Mouse (Mus musculus) cerebellum, adult 18-20 months (tissue): Measurements from ENCODE around the gene 1600002K03Rik.
A peak's percentile ranks its signal among the peaks of the same experiment; 100 is the strongest.

Experiments
- DNase-seq, 2 experiments: peaks; one replicate each; pipeline ENCODE4 v3.0.0; 2021

1600002K03Rik gene

DNA sequence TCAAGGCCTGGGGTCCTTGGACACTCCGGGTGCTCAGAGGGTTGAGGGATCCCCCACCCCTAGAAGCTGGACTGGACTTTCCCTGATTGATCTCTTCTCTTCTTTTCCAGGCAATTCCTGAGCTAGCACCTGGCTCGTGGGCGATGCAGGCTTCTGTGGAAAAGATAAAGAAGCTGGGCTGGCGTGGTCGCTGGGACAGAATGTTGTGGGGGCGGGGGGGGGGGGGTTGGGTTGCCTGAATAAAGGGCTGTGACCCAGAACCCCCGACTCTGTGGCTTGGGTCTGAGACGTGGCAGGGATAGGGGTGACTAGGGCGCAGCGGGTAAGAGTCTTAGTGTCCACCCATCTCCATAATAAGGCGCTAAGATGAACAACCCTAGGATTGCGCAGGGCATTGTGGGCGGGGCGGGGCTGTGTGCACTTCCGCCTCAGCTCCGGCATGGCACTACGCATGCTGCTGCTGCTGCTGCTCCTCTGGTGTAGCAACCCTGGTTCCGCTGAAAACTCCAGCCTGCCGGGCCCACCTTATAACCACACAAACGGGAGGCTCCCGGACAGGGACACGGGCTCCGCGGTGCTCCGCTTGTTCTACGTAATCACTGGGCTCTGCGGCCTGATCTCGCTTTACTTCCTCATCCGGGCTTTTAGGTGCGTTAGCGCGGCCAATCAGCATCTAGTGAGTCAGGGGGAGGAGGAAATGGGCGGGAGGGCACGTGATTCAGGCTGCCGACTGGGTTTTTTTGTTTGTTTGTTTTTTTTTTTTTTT lies at the start of gene 1600002K03Rik:
TSS of gene 1600002K03Rik (plus strand) at position 418 of the 766 bp plus-strand sequence.
- DNase-seq: peak; percentile 88

DNA sequence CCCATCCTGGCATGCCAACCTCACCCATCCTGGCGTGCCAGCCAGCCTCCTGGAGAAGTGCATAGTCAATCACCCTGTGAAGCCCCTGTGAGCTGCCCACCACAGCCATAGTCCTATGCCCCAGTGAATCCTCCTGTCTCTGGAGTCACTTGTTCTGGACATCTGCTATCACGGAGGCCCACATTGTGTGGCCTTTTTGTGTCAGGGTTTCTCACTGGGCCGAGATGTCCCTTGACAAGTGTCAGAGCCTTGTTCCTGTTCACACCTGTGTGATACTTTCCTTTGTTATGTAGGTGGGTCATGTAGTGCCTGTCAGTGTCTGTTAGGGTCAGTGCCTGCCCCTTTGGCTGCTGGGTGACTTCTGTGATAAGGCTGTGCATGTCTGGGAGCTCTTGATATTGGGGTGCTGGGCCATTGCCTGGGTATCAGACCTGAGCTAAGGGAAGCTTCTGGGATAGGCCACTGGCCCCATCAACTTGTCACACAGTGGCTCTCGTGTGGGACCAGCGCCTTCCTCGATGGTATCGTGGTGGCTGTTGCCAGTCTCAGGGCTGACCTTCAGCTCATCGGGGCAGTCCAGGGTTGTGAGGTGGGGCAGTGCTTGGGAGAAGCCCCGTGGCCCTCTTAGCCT lies 48.7 kb upstream of the 1600002K03Rik start:
- no peak for DNase-seq

DNA sequence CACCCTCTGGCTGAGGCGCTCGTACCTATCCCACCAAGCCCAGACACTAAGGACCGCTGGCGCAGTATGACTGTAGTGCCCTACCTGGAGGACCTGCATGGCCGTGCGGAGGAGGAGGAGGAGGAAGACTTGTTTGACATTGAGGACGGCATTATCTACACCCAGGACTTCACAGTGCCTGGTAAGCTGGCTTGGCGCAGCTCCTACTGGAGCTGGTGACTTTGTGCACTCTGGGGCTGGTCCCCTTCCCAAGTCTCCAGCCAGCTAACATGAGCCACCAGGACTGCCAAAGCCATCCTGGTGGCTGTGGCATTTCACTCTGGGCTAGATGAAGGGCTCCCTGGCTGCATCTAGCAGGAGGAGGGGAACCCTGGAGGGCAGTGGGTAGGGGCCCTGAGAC lies 44.8 kb upstream of the 1600002K03Rik start:
- DNase-seq: peak in 1 of 2 experiments; percentile 14

DNA sequence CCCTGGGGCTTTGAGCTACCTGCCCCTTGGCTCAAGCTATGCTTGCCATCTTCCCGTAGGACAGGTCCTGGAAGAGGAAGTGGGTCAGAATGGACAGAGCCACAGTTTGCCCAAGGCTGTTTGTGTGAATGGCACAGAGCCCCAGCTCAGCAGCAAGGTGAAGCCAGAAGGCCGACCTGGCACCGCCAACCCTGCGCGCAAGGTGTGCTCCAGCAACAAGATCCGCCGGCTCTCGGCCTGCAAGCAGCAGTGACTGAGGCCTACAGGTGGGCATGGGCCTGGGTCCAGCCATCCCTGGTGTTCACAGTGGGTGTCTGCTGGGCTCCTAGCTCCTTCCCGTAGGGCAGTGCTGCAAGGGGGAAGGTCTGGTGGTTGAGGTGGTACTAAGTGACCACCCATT lies 42.9 kb upstream of the 1600002K03Rik start:
- DNase-seq: peak; percentile 82 to 84

DNA sequence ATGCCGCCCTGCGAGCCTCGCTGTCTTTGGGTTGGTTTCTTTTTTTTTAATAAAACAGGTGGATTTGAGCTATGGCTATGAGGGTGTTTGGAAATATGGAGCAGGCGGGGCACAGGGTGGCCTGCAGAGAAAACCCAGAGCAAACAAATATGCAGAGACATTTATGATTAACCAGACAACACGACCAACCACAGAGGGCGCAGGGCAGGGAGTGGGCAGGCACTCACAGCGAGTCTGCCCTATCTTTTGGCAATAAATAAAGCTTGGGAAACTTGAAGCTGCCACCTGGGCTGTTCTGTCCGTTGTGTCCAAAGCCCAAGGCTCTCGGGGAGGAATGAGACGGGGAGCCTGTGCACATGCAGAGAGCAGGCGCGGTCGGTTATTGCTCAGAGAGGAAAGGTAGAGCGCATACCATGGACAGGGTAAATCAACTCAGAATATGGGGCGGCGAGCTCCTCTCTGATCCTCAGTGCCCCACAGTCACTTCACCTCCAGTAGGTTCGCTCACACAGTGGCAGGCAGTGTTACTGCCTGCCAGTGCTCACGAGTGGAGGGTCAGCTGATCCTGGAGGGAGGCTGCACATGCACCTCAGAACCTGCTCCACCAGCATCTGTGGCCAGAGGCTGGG lies 42.2 kb upstream of the 1600002K03Rik start:
- peak in 1 of 2 experiments; percentile 28 for DNase-seq

DNA sequence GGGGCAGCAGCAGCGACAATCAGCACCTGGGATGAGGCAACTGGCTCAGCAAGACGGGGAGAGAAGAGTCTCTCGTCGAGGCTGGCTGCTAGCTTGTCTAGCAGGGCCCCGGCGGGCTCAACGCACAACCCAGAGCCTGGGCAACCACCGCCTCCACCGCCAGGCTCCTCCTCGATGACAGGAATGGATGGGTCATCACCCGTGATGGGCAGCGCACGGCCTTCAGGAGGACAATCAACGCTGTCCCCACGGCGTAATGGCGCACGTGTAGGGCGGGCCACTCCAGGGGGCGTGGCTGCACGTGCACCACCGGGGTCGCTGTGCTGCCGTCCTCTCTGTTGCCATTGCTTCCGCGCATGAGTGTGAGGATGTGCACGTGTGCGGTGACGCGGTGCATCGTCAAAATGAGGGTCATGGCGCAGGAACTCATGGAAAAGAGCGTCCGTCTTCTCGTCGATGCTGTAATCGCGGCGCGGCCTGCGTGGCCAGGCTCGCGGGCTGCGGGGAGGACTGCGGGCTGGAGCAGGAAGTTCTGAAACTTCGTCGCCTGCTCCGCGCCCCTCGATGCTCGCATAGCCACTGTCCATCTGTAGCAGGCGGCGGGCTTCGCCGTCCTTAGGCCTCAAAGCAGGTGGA lies 41.3 kb upstream of the 1600002K03Rik start:
- DNase-seq: peak in 1 of 2 experiments; percentile 35

DNA sequence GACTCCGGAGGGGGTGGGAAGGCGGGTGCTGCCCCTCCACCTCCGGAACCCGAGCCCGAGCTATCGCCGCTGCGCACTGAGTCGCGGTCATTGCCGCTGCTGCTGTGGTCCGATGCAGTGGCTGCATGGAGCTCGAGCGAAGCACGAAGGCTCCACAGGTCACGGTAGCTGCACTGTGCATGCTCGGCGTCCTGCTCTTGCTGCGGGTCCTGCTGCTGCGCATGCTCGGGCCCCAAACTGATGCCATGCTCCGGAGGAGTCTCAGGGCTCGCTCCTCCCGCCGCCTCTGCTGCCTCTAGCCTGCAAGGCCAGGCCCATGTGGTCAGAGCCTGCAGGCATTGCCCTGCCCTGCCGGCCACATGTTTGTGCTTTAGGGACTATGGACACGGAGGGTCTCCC lies 40.8 kb upstream of the 1600002K03Rik start:
- DNase-seq: peak; percentile 14 to 35

DNA sequence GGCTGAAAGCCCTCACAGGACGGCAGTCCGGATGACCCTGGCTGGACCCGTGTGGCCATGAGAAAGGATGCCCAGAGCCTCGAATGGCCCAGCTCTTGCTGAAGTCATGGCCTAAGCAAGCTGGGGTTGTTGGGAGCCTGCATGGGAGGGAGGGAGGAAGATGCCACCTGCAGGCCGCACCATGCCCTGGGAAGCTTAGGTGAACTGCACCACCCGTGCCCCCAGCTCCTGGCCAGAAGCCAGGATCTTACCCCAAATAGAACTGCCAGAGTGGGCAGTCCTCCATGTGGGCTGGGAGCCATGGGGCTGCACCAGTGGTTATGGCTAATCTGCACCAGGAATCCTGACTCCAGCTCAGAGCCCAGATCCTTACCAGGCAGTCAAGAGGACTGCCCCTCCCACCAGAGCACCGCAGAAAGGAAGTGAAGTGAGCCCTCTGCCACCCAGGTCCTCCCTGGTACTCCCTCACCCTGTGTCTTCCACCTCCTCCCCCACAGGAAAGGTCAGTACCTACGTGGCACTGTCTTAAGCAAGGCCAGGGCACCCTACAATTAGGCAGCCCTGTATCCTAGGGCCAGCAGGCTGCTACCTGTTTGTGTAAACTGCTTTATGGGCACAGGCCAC lies 39.4 kb upstream of the 1600002K03Rik start:
- peak in 1 of 2 experiments; percentile 53 for DNase-seq

DNA sequence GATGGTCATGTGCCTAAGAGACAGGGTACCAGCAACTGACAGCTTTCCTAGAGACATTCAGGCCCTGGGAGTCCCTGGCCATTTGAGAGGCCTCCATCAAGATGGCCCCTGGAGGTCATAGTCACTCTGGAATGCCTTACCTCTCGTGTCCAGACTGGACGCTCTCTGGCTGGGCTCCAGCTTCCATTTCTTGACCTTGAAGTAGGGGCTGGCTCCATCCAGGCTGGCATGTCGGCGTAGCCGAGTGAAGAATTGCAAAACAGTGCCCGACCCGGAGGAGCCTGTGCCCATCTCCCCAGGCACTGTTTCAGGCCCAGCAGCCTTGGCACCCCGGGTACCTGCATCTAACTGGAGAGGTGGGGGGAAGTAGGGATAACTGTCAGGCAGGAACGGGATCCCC lies 38.3 kb upstream of the 1600002K03Rik start:
- DNase-seq: no peak

DNA sequence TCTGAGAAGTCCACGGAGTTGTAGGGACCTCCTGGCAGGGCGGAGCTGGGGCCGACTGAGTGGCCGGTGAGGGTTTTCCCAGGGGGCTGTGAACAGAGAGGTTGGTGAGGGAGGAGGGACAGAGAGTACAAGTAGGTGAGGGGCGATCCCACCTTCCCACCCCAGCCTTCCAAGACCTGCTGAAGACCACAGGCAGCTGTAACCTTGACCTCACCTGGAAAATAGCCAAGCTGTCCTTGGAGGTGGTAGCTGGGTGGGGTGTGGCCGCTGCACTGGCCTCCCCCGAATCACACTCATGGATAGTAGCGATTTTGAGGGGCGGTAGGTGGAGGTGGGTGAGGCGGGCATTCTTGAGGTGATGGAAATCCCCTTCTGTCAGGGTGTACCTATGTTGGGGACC lies 37.6 kb upstream of the 1600002K03Rik start:
- no peak for DNase-seq

DNA sequence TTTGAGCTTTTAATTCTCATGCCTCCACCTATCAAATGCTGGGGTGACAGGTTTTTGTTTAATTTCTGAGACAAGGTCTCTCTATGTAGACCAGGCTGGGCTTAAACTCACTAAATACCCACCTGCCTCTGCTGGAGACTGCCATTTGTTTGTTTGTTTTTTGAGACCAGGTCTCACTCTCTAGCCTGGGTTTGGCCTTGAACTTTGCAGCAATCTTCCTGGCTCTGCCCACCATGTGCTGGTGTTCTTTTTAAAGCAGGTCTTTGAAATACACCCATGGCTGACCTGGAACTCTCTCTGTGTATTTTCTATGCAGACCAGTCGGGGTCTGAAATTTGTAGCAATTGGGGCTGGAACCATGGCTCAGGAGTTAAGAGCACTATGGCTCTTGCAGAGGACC lies 37.1 kb upstream of the 1600002K03Rik start:
- DNase-seq: no peak

DNA sequence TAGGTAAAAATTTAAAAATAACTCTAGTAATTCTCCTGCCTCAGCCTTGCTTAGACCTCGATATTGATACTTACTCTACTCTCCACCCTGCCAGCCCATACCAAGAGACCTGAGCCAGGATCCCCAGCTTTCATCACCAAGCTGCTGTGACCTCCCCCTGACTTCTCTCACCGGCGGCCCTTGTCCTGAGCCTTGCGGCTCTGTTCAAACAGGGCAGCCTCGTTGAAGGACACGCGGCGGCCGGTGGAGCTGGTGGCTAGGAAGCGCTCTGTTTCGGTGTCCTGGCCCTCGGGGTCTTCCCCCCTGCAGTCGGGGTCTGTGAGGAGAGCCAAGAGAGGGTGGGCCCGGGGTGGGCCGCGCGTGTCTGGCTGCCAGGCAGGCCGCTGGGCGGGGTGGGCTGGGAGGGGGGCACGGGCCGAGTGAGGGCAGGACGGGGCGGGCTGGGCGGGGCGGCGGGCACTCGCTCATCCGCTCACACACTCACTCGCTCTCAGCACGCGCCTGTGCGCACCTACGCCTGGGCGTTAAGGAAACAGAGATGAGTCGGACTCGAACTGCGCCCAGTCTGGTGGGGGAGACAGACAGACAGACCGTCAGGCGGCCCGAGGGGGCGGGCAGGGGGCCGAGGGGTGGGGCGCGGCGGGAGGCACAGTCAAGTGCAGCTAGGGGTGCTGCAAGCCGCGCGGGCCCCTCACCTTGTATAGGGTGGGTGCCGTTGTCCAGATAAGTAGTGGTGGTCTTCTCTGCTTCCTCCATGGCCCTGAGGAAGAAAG lies 36.4 kb upstream of the 1600002K03Rik start:
- no peak for DNase-seq

DNA sequence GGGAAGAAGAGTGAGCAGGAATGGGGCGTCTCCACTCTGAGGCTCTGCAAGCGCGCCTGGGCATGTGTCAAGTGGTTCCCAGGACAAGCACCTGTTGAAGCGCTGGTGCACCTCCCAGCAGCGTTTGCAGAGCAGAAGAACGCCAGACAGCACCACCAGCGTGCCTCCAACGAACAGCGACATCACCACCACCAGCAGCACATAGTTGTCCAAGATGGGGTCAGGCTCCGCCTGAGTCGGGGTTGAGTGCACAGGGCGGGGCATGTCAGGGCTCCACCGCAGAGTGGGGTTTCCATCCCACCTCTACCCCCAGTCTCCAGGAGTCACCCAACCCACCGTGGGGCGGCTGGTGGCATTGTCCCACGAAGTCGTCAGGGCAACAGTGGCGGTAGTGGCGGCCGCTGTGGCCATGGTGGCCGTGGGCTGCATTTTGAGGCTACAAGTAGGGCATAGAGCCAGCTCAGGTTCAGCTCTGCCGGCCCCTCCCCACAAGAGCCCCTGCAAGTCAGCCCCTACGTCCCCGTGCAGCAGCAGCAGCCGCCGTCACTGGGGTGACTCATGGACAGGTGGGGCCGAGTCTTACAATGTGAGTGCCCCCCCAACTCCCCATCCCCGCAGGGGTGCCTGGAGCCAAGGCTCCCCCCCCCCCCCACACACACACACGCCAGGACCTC lies 35.7 kb upstream of the 1600002K03Rik start:
- peak in 1 of 2 experiments; percentile 57 for DNase-seq

DNA sequence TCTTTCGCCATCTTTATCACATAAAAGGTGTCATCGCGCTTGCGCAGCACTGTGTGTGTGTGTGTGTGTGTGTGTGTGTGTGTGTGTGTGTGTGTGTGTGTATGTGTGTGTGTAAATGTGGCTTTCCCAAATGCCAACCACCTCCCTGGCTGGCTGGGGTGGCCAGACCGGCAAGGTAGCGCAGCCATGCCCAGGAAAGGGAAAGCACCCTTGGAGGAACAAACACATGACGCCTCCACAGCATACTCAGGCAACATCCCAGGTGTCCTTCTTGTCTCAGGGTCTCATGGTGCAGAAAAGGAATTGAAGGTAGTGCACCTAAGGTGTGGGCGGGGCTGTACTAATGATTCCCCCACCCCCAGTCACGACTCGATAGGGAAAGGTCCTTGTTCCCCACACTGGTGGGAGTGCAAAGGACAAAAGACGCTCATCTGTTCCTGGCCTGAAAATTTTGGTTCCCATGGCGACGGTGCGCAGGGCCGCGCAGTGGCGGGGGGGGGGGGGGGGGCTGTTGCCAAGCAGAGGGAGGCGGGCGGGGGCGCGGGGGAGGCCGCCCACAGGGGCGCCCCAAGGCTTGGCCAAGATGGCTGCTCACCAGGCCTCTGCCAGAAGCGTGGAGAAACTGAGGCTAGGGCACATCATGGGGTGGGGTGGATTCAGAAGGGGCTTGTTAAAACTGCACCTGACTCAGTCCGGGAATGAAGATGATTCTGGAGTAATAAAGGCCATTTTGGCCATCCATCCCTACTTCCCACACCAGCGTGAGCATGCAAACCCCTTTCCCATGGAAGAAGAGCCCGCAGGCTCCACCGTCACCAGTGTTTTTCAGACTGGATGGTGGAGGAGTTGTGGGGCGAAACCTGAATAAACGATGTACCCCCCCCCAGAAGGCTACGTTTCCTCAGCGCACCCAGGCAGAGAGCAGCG lies 34.9 kb upstream of the 1600002K03Rik start:
- peak in 1 of 2 experiments; percentile 61 for DNase-seq

DNA sequence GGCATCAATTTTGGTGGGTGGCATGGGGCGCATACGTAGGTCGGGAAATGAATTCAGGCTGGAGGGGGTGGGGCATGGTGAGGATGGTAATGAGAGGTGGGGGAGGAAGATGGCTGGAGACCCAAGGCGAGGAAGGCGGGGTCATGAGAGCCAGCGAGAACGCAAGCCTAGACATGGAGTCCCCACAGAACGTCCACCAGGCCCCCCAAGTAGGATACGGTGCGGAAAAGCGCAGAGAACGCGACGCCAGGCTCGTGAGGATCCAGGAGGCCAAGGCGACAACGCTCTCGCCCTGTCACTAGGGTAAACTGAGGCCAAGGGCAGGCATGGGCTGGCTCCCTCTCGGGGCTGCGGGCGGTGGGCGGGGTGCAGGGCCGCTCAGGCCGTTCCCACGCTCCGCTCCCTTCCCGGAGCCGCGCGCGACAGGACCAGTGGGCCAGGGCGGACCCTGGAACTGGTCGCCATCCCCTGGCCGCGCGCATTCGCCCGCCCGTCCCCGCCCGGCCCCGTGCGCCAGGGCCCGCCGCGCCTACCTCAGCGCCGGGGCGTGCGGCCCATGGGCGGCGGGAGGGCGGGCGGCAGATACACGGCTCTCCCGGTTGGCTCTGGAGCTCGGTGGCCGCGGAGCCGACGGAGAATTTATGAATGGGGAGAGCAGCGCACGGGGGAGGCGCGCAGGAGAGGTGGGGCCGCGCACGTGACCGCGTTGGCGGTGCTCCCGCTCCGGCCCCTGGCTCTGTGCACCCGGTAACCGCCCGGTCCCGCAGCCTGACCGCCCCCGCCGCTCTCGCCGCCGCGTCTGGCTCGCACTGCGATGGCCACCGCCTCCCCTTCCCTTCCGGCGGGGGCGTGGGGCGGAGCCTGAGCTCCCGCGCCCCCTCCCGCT lies 33.9 kb upstream of the 1600002K03Rik start, which contains the start of gene Atp5d:
TSS of gene Atp5d (plus strand) at position 80 of the 886 bp plus-strand sequence.
- DNase-seq: peak; percentile 78 to 84

DNA sequence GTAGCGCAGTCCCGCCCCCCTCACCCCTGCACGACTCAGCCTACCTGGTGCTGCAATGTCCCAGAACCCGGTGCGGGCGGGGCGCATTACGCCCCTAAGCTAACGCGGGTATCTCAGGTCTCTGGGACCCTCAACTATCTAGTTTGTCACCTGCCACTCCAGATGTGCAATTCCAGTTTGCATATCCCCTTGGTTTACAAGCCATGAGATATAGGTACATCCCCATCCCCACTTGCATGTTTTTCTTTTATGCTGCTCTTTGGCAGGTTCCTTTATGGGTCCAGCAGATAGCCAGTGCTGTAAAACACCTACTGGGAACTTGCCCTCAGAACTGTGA lies 33.3 kb upstream of the 1600002K03Rik start:
- DNase-seq: no peak

DNA sequence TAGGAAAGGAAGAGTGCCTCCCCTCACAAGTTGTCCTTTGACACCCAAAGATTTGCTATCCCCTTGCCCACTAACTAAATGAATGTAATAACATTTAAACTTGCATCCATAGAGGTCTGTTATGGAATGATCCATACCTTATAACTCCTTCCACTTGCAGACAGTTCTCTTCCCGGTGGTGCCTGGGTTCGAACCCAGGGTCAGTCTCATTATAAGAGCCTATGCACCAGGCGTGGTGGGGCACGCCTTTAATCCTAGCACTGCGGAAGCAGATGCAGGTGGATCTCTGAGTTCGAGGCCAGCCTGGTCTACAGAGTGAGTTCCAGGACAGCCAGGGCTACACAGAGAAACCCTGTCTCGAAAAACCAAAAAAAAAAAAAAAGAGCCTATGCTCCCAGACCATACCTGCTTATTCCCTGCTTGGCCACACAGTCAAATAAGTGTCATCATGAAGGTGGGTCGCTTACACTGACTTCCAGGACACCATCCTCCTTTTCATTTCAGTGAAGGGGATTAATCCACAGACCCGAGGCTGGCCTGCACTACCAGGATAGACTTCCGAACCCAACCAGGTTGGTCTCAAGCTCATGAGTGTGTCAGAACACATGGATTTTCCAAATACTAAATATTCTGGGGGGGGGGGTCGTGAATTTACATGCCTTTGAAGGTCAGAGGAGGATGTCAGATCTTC lies 32.6 kb upstream of the 1600002K03Rik start:
- DNase-seq: no peak

DNA sequence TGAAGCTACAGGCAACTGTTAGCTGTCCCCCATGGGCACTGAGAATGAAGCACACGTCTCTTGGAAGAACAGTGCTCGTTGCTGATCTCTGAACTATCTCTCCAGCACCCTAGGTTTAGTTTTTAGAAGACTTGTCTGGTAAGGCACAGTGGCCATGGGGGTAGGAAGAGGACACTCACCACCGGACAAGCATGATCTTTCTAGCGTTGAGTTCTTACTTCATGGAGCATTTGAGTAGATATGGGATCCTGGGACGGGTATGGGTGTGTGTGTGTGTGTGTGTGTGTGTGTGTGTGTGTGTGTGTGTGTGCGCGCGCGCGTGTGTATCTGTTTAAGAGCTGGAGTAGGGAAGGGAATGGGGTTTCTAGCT lies 32.1 kb upstream of the 1600002K03Rik start, which contains the start of gene Cbarp:
TSS of gene Cbarp (minus strand) at position 170 of the 370 bp plus-strand sequence.
- no peak for DNase-seq

DNA sequence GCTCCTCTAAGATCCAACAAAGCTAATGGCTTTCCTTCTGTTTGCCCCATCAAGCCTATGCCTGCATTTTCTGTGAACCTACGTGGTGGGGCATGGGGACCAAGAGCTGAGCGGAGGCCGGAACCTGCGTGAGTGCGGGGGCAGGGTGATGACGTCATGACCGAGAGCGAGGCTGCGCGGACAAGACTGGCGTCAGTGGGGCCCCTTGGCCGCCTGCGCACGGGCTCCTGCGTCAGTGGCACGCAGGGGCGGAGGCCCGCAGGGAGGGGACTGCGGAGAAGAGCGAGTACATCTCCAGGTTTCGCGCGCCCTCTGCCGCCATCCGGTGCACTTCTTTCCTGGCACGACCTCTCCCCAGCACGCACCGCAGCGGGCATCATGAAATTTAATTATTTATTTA lies 31.5 kb upstream of the 1600002K03Rik start:
- peak; percentile 98 to 99 for DNase-seq
